Mouse (Mus musculus): ENCODE results near the gene Vmn2r54.
"Not testable (repeated sequence)": the region's sequence is repeated elsewhere in the genome, so short reads cannot be mapped to it uniquely, and the experiment has no call there.

Gene Vmn2r54

DNA sequence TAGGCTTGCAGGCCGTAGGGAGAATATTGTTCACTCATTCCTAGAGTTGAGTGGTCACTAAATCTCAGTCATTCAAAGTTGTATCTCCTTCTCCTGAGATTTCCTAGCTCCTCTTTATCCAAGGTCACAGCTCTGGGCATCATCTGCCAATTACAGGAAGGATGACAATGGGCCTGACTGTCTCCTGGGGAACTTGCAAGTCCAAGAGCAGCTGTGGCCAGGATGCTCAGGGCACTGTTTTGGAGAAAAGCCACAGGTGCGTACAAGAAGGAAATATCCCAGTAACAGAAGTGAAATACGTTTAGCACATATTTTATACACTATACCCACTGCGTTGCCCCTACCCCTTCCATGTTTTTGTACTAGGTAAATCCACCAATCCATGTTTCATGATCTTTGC lies at the start of gene Vmn2r54:
Vmn2r54 (minus strand) TSS at position 101 of the 400 bp plus-strand sequence.
- DNase-seq = not testable (repeated sequence)

DNA sequence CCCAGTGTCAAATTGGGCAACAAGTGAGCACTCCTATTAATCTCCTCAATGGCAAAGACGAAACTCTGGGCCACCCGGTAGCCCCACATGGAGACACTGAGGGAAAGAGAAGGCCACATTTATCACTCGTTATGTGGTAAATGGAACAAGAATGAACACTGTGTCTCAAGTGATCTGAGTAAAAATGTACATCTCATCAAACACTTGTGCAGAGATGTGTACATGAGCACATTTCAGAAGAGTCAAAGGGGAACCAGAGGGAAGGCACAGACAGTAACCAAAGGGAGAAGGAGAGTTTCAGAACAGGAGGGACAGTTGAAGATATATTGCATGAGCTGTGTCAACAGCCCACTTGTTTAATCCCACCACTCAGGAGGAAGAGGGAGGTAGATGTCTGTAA lies 44.8 kb upstream of the Vmn2r54 start, which contains the start of gene Vmn2r55:
Vmn2r55 (minus strand) TSS at position 101 of the 400 bp plus-strand sequence.
- DNase-seq = not testable (repeated sequence)

DNA sequence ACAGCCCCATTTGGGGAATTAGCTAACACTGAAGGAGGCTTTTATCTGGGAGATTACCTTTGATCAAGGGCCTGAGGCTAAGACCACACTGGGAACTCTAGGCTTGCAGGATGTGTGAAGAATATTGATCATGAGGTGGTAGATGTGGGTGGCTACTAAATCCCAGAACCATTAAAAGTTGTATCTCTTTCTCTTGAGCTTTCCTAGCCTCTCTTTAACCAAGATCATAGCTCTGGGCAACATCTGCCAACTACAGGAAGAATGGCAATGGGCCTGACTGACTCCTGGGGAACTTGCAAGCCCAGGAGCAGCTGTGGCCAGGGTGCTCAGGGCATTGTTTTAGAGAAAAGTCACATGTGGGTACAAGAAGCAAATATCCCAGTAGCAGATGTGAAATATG lies 31.4 kb downstream of the Vmn2r54 start, which contains the start of gene Vmn2r53:
Vmn2r53 (minus strand) TSS at position 101 of the 400 bp plus-strand sequence.
- DNase-seq = no peak

All from right cerebral cortex, postnatal 4 days (tissue).